Mouse (Mus musculus) stomach, postnatal 0 days (tissue): Measurements from ENCODE around the gene Olfr904.

ENCODE experiments used
- CTCF ChIP-seq: IDR thresholded peaks from 2 replicates; pipeline ENCODE4 v1.5.1; 2016; ENCODE audit warnings: antibody characterized with exemption, low read depth, mild to moderate bottlenecking, moderate library complexity
- EP300 ChIP-seq: optimal IDR thresholded peaks from 2 replicates; pipeline ENCODE3; 2016; ENCODE audit warnings: antibody characterized with exemption

- TF ChIP-seq CTCF (no peak), EP300 (no peak)
Observed at GRCm38 (mm10) chr9:38427026-38427425, 35.9 kb upstream of the Olfr904 start.
